ENCODE assay signal across 24 mouse cellular contexts in genomic region chr9:15903948-15904750, GRCm38 (mm10). TPM values are rescaled to one million over a fixed set of nuclear protein-coding genes. Genes with fewer than 3 reads are reported as not detected.
A peak's percentile ranks its signal among the peaks of the same experiment; 100 is the strongest.
DNase-seq lines count a peak whose midpoint lies in the region; ATAC-seq and TF ChIP-seq lines count a peak whose summit lies in the region.
"Had no signal": no experiment of that assay in that cellular context is flagged by ENCODE, and none has a peak within 500 bp of the region (broad histone marks: within the 10 kb centered on the region; RNA-seq: fewer than 3 reads in every experiment).

No protein-coding gene starts in this region.

- TF ChIP-seq POLR2A in lung, adult 2 months (IDR thresholded peaks at IDR 0.05; ENCODE audit: borderline replicate concordance, extremely low read depth, low read depth, low read length) = no peak

- H3K36me3 ChIP-seq in hindbrain, embryonic 11.5 days (ENCODE audit: control insufficient read depth, insufficient read depth, low read length) = no peaks in the 10 kb centered on the region
- no peaks in the 10 kb centered on the region for H3K36me3 ChIP-seq in hindbrain, embryonic 10.5 days
- H3K36me3 ChIP-seq in forebrain, embryonic 16.5 days (ENCODE audit: control insufficient read depth, insufficient read depth) = no peaks in the 10 kb centered on the region
- H3K36me3 ChIP-seq in hindbrain, embryonic 14.5 days (replicated peaks; ENCODE audit: control insufficient read depth, insufficient read depth) = no peaks in the 10 kb centered on the region
- H3K36me3 ChIP-seq in neural tube, embryonic 13.5 days = no peaks in the 10 kb centered on the region
- H3K36me3 ChIP-seq in heart, embryonic 12.5 days = no peaks in the 10 kb centered on the region

- no peak overlapping the region for H3K27ac ChIP-seq in hindbrain, embryonic 11.5 days (ENCODE audit: low read depth, low read length)
- H3K27ac ChIP-seq in hindbrain, embryonic 10.5 days = no peak overlapping the region
- no peak overlapping the region for H3K27ac ChIP-seq in forebrain, embryonic 16.5 days (ENCODE audit: low read length)
- 0 out of 2 replicates have a peak overlapping the region, but pooled peaks have one; percentile 29 for H3K27ac ChIP-seq in hindbrain, embryonic 14.5 days
- peak overlapping the region; percentile 49; the same call in 1 of the 2 replicates for H3K27ac ChIP-seq in neural tube, embryonic 13.5 days (replicated peaks)
- H3K27ac ChIP-seq in heart, embryonic 12.5 days (ENCODE audit: poor library complexity, severe bottlenecking) = no peak overlapping the region
- H3K27ac ChIP-seq: layer of hippocampus, adult 2 months had no signal

- H3K4me1 ChIP-seq in hindbrain, embryonic 11.5 days (replicated peaks; ENCODE audit: control insufficient read depth, insufficient read depth, low read length) = no peaks in the 10 kb centered on the region; the same call in 1 of the 2 replicates
- no peaks in the 10 kb centered on the region for H3K4me1 ChIP-seq in hindbrain, embryonic 10.5 days (replicated peaks)
- H3K4me1 ChIP-seq in forebrain, embryonic 16.5 days (replicated peaks; ENCODE audit: control insufficient read depth, insufficient read depth, low read length) = no peaks in the 10 kb centered on the region
- H3K4me1 ChIP-seq in hindbrain, embryonic 14.5 days (replicated peaks; ENCODE audit: control insufficient read depth, insufficient read depth, low read length) = peaks cover 9% of the 10 kb centered on the region
- peaks cover 12% of the 10 kb centered on the region for H3K4me1 ChIP-seq in neural tube, embryonic 13.5 days (replicated peaks)
- H3K4me1 ChIP-seq in lung, adult 2 months (ENCODE audit: control insufficient read depth, insufficient read depth, low read length) = no peaks in the 10 kb centered on the region
- 0 out of 2 replicates have a peak, but pooled peaks cover 3% of the 10 kb centered on the region for H3K4me1 ChIP-seq in heart, embryonic 12.5 days (replicated peaks)

- no peaks in the 10 kb centered on the region for H3K27me3 ChIP-seq in hindbrain, embryonic 11.5 days (ENCODE audit: control insufficient read depth, insufficient read depth, low read length)
- no peaks in the 10 kb centered on the region for H3K27me3 ChIP-seq in hindbrain, embryonic 10.5 days (ENCODE audit: insufficient read depth, poor library complexity, severe bottlenecking)
- no peaks in the 10 kb centered on the region for H3K27me3 ChIP-seq in forebrain, embryonic 16.5 days (replicated peaks; ENCODE audit: control insufficient read depth, insufficient read depth, low read length)
- H3K27me3 ChIP-seq in hindbrain, embryonic 14.5 days (ENCODE audit: control insufficient read depth, insufficient read depth, low read length) = no peaks in the 10 kb centered on the region
- no peaks in the 10 kb centered on the region for H3K27me3 ChIP-seq in neural tube, embryonic 13.5 days
- H3K27me3 ChIP-seq in heart, embryonic 12.5 days (replicated peaks) = no peaks in the 10 kb centered on the region

- no peak overlapping the region for H3K4me2 ChIP-seq in hindbrain, embryonic 11.5 days (replicated peaks; ENCODE audit: low read depth, low read length)
- H3K4me2 ChIP-seq in forebrain, embryonic 16.5 days (ENCODE audit: low read length) = no peak overlapping the region
- peak overlapping the region; percentile 8; the same call in 1 of the 2 replicates for H3K4me2 ChIP-seq in hindbrain, embryonic 14.5 days (replicated peaks)
- H3K4me2 ChIP-seq in neural tube, embryonic 13.5 days = no peak overlapping the region
- no peak overlapping the region for H3K4me2 ChIP-seq in heart, embryonic 12.5 days
- H3K4me2 ChIP-seq: lung, embryonic 14.5 days had no signal

- DNase-seq in hindbrain, embryonic 11.5 days (ENCODE audit: low spot score) = peak; percentile 2
- no peak for DNase-seq in hindbrain, embryonic 10.5 days (ENCODE audit: low spot score)
- DNase-seq in hindbrain, embryonic 14.5 days (ENCODE audit: low spot score) = peak; percentile 27
- no peak for DNase-seq in gastrocnemius, postnatal 4 days (ENCODE audit: low spot score in 2 of 2)
- no peak for DNase-seq in lung, adult 2 months
- DNase-seq: adrenal gland, postnatal 25 days; cerebellum, adult 9-11 months; gastrocnemius, postnatal 36 days; heart, postnatal 4 days; lung, embryonic 14.5 days; lung, postnatal 4 days had no signal

- H3K4me3 ChIP-seq in hindbrain, embryonic 11.5 days (ENCODE audit: low read depth, low read length) = no peak overlapping the region
- H3K4me3 ChIP-seq in hindbrain, embryonic 10.5 days = no peak overlapping the region
- no peak overlapping the region for H3K4me3 ChIP-seq in forebrain, embryonic 16.5 days (replicated peaks; ENCODE audit: low read length)
- H3K4me3 ChIP-seq in hindbrain, embryonic 14.5 days (replicated peaks; ENCODE audit: low read length) = no peak overlapping the region
- no peak overlapping the region for H3K4me3 ChIP-seq in neural tube, embryonic 13.5 days
- H3K4me3 ChIP-seq in lung, adult 2 months (replicated peaks; ENCODE audit: extremely low read depth, low read depth, low read length) = no peak overlapping the region
- H3K4me3 ChIP-seq in heart, embryonic 12.5 days = no peak overlapping the region
- H3K4me3 ChIP-seq: layer of hippocampus, adult 2 months had no signal

- no peak for TF ChIP-seq CTCF in lung, adult 2 months (IDR thresholded peaks at IDR 0.05; ENCODE audit: insufficient read depth, low read length)

- ATAC-seq in hindbrain, embryonic 11.5 days (ENCODE audit: low FRiP score) = 0 out of 2 replicates have a peak, but pooled peaks have one; percentile 22
- 0 out of 2 replicates have a peak, but pooled peaks have one; percentile 40 for ATAC-seq in forebrain, embryonic 16.5 days
- peak; percentile 75; the same call in 1 of the 2 replicates for ATAC-seq in hindbrain, embryonic 14.5 days (ENCODE audit: low FRiP score)
- no peak for ATAC-seq in neural tube, embryonic 13.5 days (ENCODE audit: low read depth)
- ATAC-seq in heart, embryonic 12.5 days (ENCODE audit: insufficient number of reproducible peaks, low FRiP score) = no peak
- ATAC-seq: activated CD4-positive, CD25-positive, alpha-beta regulatory T cell, adult 4 months; intestine, postnatal 0 days; Patski had no signal

- H3K9me3 ChIP-seq in hindbrain, embryonic 11.5 days (ENCODE audit: control insufficient read depth, low read length) = no peaks in the 10 kb centered on the region
- no peaks in the 10 kb centered on the region for H3K9me3 ChIP-seq in hindbrain, embryonic 10.5 days
- H3K9me3 ChIP-seq in forebrain, embryonic 16.5 days (ENCODE audit: control insufficient read depth, low read length) = no peaks in the 10 kb centered on the region
- no peaks in the 10 kb centered on the region for H3K9me3 ChIP-seq in hindbrain, embryonic 14.5 days (ENCODE audit: control insufficient read depth, low read length)
- no peaks in the 10 kb centered on the region for H3K9me3 ChIP-seq in neural tube, embryonic 13.5 days
- H3K9me3 ChIP-seq in heart, embryonic 12.5 days (replicated peaks) = no peaks in the 10 kb centered on the region

- 59% methylated on average over 9 of the region's 9 CpGs for WGBS in hindbrain, embryonic 11.5 days
- 70% methylated on average over 9 of the region's 9 CpGs for WGBS in hindbrain, embryonic 10.5 days
- 21% methylated on average over 9 of the region's 9 CpGs for WGBS in forebrain, embryonic 16.5 days
- WGBS in hindbrain, embryonic 14.5 days = 28% methylated on average over 9 of the region's 9 CpGs
- WGBS in neural tube, embryonic 13.5 days = 36% methylated on average over 9 of the region's 9 CpGs
- WGBS in lung, adult 2 months = 64% methylated on average over 9 of the region's 9 CpGs
- WGBS in heart, embryonic 12.5 days = 60% methylated on average over 9 of the region's 9 CpGs

- H3K9ac ChIP-seq in hindbrain, embryonic 11.5 days (ENCODE audit: low read depth, low read length) = no peak overlapping the region
- no peak overlapping the region for H3K9ac ChIP-seq in forebrain, embryonic 16.5 days (replicated peaks; ENCODE audit: low read depth, low read length)
- no peak overlapping the region for H3K9ac ChIP-seq in hindbrain, embryonic 14.5 days
- H3K9ac ChIP-seq in neural tube, embryonic 13.5 days = no peak overlapping the region
- H3K9ac ChIP-seq in heart, embryonic 12.5 days = no peak overlapping the region
- H3K9ac ChIP-seq: lung, embryonic 14.5 days had no signal

RNA-seq across cellular contexts. Expression of gene Mtnr1b, which starts 29.8 kb away (rescaled TPM):
- not detected in 2 replicates for polyA plus RNA-seq in hindbrain, embryonic 11.5 days (2014; fragmentation: Nextera tagmentation; extraction: Ambion mirVana)
- polyA plus RNA-seq in hindbrain, embryonic 10.5 days (2016; fragmentation: Nextera tagmentation; extraction: Ambion mirVana) = not detected in 2 replicates
- polyA plus RNA-seq in forebrain, embryonic 16.5 days (2015; fragmentation: Nextera tagmentation; extraction: Ambion mirVana) = not detected in 2 replicates
- polyA plus RNA-seq in hindbrain, embryonic 14.5 days (2014; fragmentation: Nextera tagmentation; extraction: Ambion mirVana) = not detected in 2 replicates
- polyA plus RNA-seq in neural tube, embryonic 13.5 days (2015; fragmentation: Nextera tagmentation; extraction: Ambion mirVana) = not detected in 2 replicates
- total RNA-seq in gastrocnemius, postnatal 4 days (2021) = not detected
- polyA plus RNA-seq in lung, adult 2 months (2012; rRNA removed) = not detected in 2 replicates
- polyA plus RNA-seq in heart, embryonic 12.5 days (2016; fragmentation: Nextera tagmentation; extraction: Ambion mirVana) = not detected in 2 replicates
- total RNA-seq: adrenal gland, postnatal 25 days; gastrocnemius, postnatal 36 days; heart, postnatal 4 days; layer of hippocampus, adult 2 months; left cerebral cortex, postnatal 36 days; liver, adult 2 months; neutrophil, adult 5-6 weeks had no signal
- polyA plus RNA-seq: activated CD4-positive, CD25-positive, alpha-beta regulatory T cell, adult 4 months; heart, embryonic 14.5 days; intestine, postnatal 0 days; kidney, embryonic 16.5 days; liver, adult 2 months; lung, embryonic 14.5 days; Patski; testis, adult 2 months had no signal

Comparison
In these comparisons a context has a peak if more than half of its experiments do, and no peak if none do; other contexts are left out.
1. DNase-seq: peak in hindbrain, embryonic 11.5 days (single experiment) and hindbrain, embryonic 14.5 days (single experiment); none in hindbrain, embryonic 10.5 days (single experiment), gastrocnemius, postnatal 4 days (0 of 2) and lung, adult 2 months (single experiment).
2. H3K27ac ChIP-seq: peak in hindbrain, embryonic 14.5 days (single experiment) and neural tube, embryonic 13.5 days (single experiment); none in hindbrain, embryonic 11.5 days (single experiment), hindbrain, embryonic 10.5 days (single experiment), forebrain, embryonic 16.5 days (single experiment) and heart, embryonic 12.5 days (single experiment).
3. ATAC-seq: peak in hindbrain, embryonic 11.5 days (single experiment), forebrain, embryonic 16.5 days (single experiment) and hindbrain, embryonic 14.5 days (single experiment); none in neural tube, embryonic 13.5 days (single experiment) and heart, embryonic 12.5 days (single experiment).